Mouse (Mus musculus): ENCODE measurements around the gene Rnf150. TPM values are rescaled to one million over a fixed set of nuclear protein-coding genes. Genes with fewer than 3 reads are reported as not detected.
"Not testable (repeated sequence)": the region's sequence is repeated elsewhere in the genome, so short reads cannot be mapped to it uniquely, and the experiment has no call there.

The Rnf150 gene
- polyA plus RNA-seq, 1 experiment, result 44.9 TPM

GRCm38 (mm10) chr8:83076621-83077020, 213.5 kb downstream of the Rnf150 start:
- Histone ChIP-seq H3K4me3 (ENCODE audit: insufficient read depth, low read length) (no peak overlapping the region), H3K4me1 (ENCODE audit: control insufficient read depth, insufficient read depth, low read length) (peaks cover 24% of the 10 kb centered on the region), H3K27ac (ENCODE audit: insufficient read depth, low read depth, low read length) (no peak overlapping the region)
- TF ChIP-seq POLR2A (IDR thresholded peaks at IDR 0.05; ENCODE audit: borderline replicate concordance, low read depth, low read length) (no peak), CTCF (IDR thresholded peaks at IDR 0.05; ENCODE audit: low read depth, low read length) (no peak)

GRCm38 (mm10) chr8:83077329-83077728, 214.2 kb downstream of the Rnf150 start:
- Histone ChIP-seq H3K4me3 (ENCODE audit: insufficient read depth, low read length) (no peak overlapping the region), H3K27ac (ENCODE audit: insufficient read depth, low read depth, low read length) (peak overlapping the region; percentile 37; the same call in 1 of the 2 replicates), H3K4me1 (ENCODE audit: control insufficient read depth, insufficient read depth, low read length) (peaks cover 29% of the 10 kb centered on the region)
- TF ChIP-seq CTCF (IDR thresholded peaks at IDR 0.05; ENCODE audit: low read depth, low read length) (no peak), POLR2A (IDR thresholded peaks at IDR 0.05; ENCODE audit: borderline replicate concordance, low read depth, low read length) (no peak)

GRCm38 (mm10) chr8:83078701-83079533, 215.8 kb downstream of the Rnf150 start:
- no peak for TF ChIP-seq POLR2A (IDR thresholded peaks at IDR 0.05; ENCODE audit: borderline replicate concordance, low read depth, low read length)
- no peak for TF ChIP-seq CTCF (IDR thresholded peaks at IDR 0.05; ENCODE audit: low read depth, low read length)
- H3K4me3 ChIP-seq (ENCODE audit: insufficient read depth, low read length), result no peak overlapping the region
- H3K27ac ChIP-seq (ENCODE audit: insufficient read depth, low read depth, low read length), result no peak overlapping the region
- H3K4me1 ChIP-seq (ENCODE audit: control insufficient read depth, insufficient read depth, low read length), result peaks cover 33% of the 10 kb centered on the region

- no peak overlapping the region for H3K4me3 ChIP-seq (ENCODE audit: insufficient read depth, low read length)
- peaks cover 33% of the 10 kb centered on the region for H3K4me1 ChIP-seq (ENCODE audit: control insufficient read depth, insufficient read depth, low read length)
- H3K27ac ChIP-seq (ENCODE audit: insufficient read depth, low read depth, low read length), result no peak overlapping the region
- TF ChIP-seq CTCF (IDR thresholded peaks at IDR 0.05; ENCODE audit: low read depth, low read length), result no peak
- no peak for TF ChIP-seq POLR2A (IDR thresholded peaks at IDR 0.05; ENCODE audit: borderline replicate concordance, low read depth, low read length)
Measured at GRCm38 (mm10) chr8:83079534-83079844, 216.3 kb downstream of the Rnf150 start.

GRCm38 (mm10) chr8:83081266-83081665, 218.1 kb downstream of the Rnf150 start:
- no peak for TF ChIP-seq CTCF (IDR thresholded peaks at IDR 0.05; ENCODE audit: low read depth, low read length)
- no peak for TF ChIP-seq POLR2A (IDR thresholded peaks at IDR 0.05; ENCODE audit: borderline replicate concordance, low read depth, low read length)
- H3K27ac ChIP-seq (ENCODE audit: insufficient read depth, low read depth, low read length), result peak overlapping the region; percentile 97
- H3K4me1 ChIP-seq (ENCODE audit: control insufficient read depth, insufficient read depth, low read length), result peaks cover 40% of the 10 kb centered on the region
- no peak overlapping the region for H3K4me3 ChIP-seq (ENCODE audit: insufficient read depth, low read length)

- Histone ChIP-seq H3K4me1 (ENCODE audit: control insufficient read depth, insufficient read depth, low read length) (peaks cover 46% of the 10 kb centered on the region), H3K27ac (ENCODE audit: insufficient read depth, low read depth, low read length) (peak overlapping the region; percentile 97)
- H3K4me3 ChIP-seq (ENCODE audit: insufficient read depth, low read length), result not testable (repeated sequence)
Measured at GRCm38 (mm10) chr8:83081806-83082205, 218.7 kb downstream of the Rnf150 start.

- no peak for TF ChIP-seq CTCF (IDR thresholded peaks at IDR 0.05; ENCODE audit: low read depth, low read length)
- no peak for TF ChIP-seq POLR2A (IDR thresholded peaks at IDR 0.05; ENCODE audit: borderline replicate concordance, low read depth, low read length)
- H3K27ac ChIP-seq (ENCODE audit: insufficient read depth, low read depth, low read length), result peak overlapping the region; percentile 4; the same call in 1 of the 2 replicates
- H3K4me3 ChIP-seq (ENCODE audit: insufficient read depth, low read length), result no peak overlapping the region
- H3K4me1 ChIP-seq (ENCODE audit: control insufficient read depth, insufficient read depth, low read length), result peaks cover 49% of the 10 kb centered on the region
Measured at GRCm38 (mm10) chr8:83082251-83082650, 219.1 kb downstream of the Rnf150 start.

- Histone ChIP-seq H3K4me3 (ENCODE audit: insufficient read depth, low read length) (no peak overlapping the region), H3K27ac (ENCODE audit: insufficient read depth, low read depth, low read length) (no peak overlapping the region), H3K4me1 (ENCODE audit: control insufficient read depth, insufficient read depth, low read length) (peaks cover 46% of the 10 kb centered on the region)
- TF ChIP-seq POLR2A (IDR thresholded peaks at IDR 0.05; ENCODE audit: borderline replicate concordance, low read depth, low read length) (no peak), CTCF (IDR thresholded peaks at IDR 0.05; ENCODE audit: low read depth, low read length) (no peak)
Measured at GRCm38 (mm10) chr8:83083452-83083851, 220.3 kb downstream of the Rnf150 start.

- H3K27ac ChIP-seq (ENCODE audit: insufficient read depth, low read depth, low read length), result no peak overlapping the region
- TF ChIP-seq CTCF (IDR thresholded peaks at IDR 0.05; ENCODE audit: low read depth, low read length) (no peak), POLR2A (IDR thresholded peaks at IDR 0.05; ENCODE audit: borderline replicate concordance, low read depth, low read length) (no peak)
- H3K4me1 ChIP-seq (ENCODE audit: control insufficient read depth, insufficient read depth, low read length), result peaks cover 45% of the 10 kb centered on the region
- H3K4me3 ChIP-seq (ENCODE audit: insufficient read depth, low read length), result no peak overlapping the region
Measured at GRCm38 (mm10) chr8:83085581-83085980, 222.4 kb downstream of the Rnf150 start.

GRCm38 (mm10) chr8:83086625-83087024, 223.5 kb downstream of the Rnf150 start:
- H3K4me1 ChIP-seq (ENCODE audit: control insufficient read depth, insufficient read depth, low read length), result peaks cover 40% of the 10 kb centered on the region
- H3K4me3 ChIP-seq (ENCODE audit: insufficient read depth, low read length), result no peak overlapping the region
- peak overlapping the region; percentile 66 for H3K27ac ChIP-seq (ENCODE audit: insufficient read depth, low read depth, low read length)
- TF ChIP-seq CTCF (IDR thresholded peaks at IDR 0.05; ENCODE audit: low read depth, low read length) (no peak), POLR2A (IDR thresholded peaks at IDR 0.05; ENCODE audit: borderline replicate concordance, low read depth, low read length) (no peak)
